ENCODE assay signal across 9 mouse cellular contexts in genomic region chr2:126563411-126564105, GRCm38 (mm10). TPM values are rescaled to one million over a fixed set of nuclear protein-coding genes. Genes with fewer than 3 reads are reported as not detected.
DNase-seq lines count a peak whose midpoint lies in the region; ATAC-seq and TF ChIP-seq lines count a peak whose summit lies in the region.
"Had no signal": no experiment of that assay in that cellular context is flagged by ENCODE, and none has a peak within 500 bp of the region (broad histone marks: within the 10 kb centered on the region; RNA-seq: fewer than 3 reads in every experiment).

No protein-coding gene starts in this region.

- no peak overlapping the region for H3K4me2 ChIP-seq in hindbrain, postnatal 0 days (ENCODE audit: low read depth, low read length)
- H3K4me2 ChIP-seq in hindbrain, embryonic 12.5 days (replicated peaks), result no peak overlapping the region
- no peak overlapping the region; the same call in 1 of the 2 replicates for H3K4me2 ChIP-seq in limb, embryonic 14.5 days (replicated peaks; ENCODE audit: low read depth, low read length, severe bottlenecking)

- H3K9me3 ChIP-seq in hindbrain, postnatal 0 days (ENCODE audit: low read length), result no peaks in the 10 kb centered on the region
- H3K9me3 ChIP-seq in hindbrain, embryonic 12.5 days (replicated peaks), result no peaks in the 10 kb centered on the region
- no peaks in the 10 kb centered on the region for H3K9me3 ChIP-seq in MEL (replicated peaks; ENCODE audit: insufficient read depth, low read length)
- no peaks in the 10 kb centered on the region for H3K9me3 ChIP-seq in limb, embryonic 14.5 days (ENCODE audit: control insufficient read depth, low read length)

- no peak for ATAC-seq in hindbrain, postnatal 0 days
- ATAC-seq in hindbrain, embryonic 12.5 days (ENCODE audit: low FRiP score), result no peak
- ATAC-seq in limb, embryonic 14.5 days (ENCODE audit: low FRiP score, low read depth), result peak; percentile 80
- ATAC-seq in erythroblast, adult 5-6 weeks (replicated peaks; ENCODE audit: low FRiP score, poor library complexity, severe bottlenecking), result no peak
- ATAC-seq in megakaryocyte, adult 5-6 weeks (ENCODE audit: poor library complexity, severe bottlenecking), result no peak

- no peak overlapping the region for H3K27ac ChIP-seq in hindbrain, postnatal 0 days
- no peak overlapping the region for H3K27ac ChIP-seq in hindbrain, embryonic 12.5 days
- H3K27ac ChIP-seq in MEL (ENCODE audit: control insufficient read depth, low read depth, low read length), result no peak overlapping the region
- H3K27ac ChIP-seq in brown adipose tissue, adult 24 weeks (replicated peaks; ENCODE audit: low read depth, low read length), result peak overlapping the region; percentile 35; the same call in 1 of the 2 replicates
- no peak overlapping the region for H3K27ac ChIP-seq in limb, embryonic 14.5 days (replicated peaks; ENCODE audit: low read depth, low read length)

- no peak for TF ChIP-seq POLR2A in MEL (IDR thresholded peaks at IDR 0.05; ENCODE audit: control insufficient read depth in 1 of 2, insufficient read depth in 1 of 2, low read depth in 1 of 2, low read length in 2 of 2, poor library complexity in 1 of 2)
- no peak for TF ChIP-seq POLR2A in limb, embryonic 14.5 days (IDR thresholded peaks at IDR 0.05; ENCODE audit: borderline replicate concordance, extremely low read depth, insufficient read depth, insufficient read length)

- TF ChIP-seq EP300 in MEL (IDR thresholded peaks at IDR 0.05; ENCODE audit: low read depth in 1 of 2, low read length in 2 of 2), result no peak

- H3K27me3 ChIP-seq in hindbrain, postnatal 0 days (ENCODE audit: insufficient read depth, low read length), result no peaks in the 10 kb centered on the region
- H3K27me3 ChIP-seq in hindbrain, embryonic 12.5 days, result no peaks in the 10 kb centered on the region
- peaks cover 0 to 3% of the 10 kb centered on the region in 2 experiments; a peak in 2 of 4 replicates for H3K27me3 ChIP-seq in MEL (ENCODE audit: control insufficient read depth in 1 of 2, insufficient read depth in 2 of 2, low read length in 2 of 2)
- H3K27me3 ChIP-seq in limb, embryonic 14.5 days (ENCODE audit: control insufficient read depth, insufficient read depth, low read length), result no peaks in the 10 kb centered on the region

- no peaks in the 10 kb centered on the region for H3K36me3 ChIP-seq in hindbrain, postnatal 0 days (ENCODE audit: insufficient read depth, low read length)
- H3K36me3 ChIP-seq in hindbrain, embryonic 12.5 days, result no peaks in the 10 kb centered on the region
- no peaks in the 10 kb centered on the region for H3K36me3 ChIP-seq in MEL (ENCODE audit: control insufficient read depth in 1 of 2, insufficient read depth in 2 of 2, low read length in 2 of 2)
- H3K36me3 ChIP-seq in limb, embryonic 14.5 days (ENCODE audit: control insufficient read depth, insufficient read depth, low read length), result no peaks in the 10 kb centered on the region

- H3K4me1 ChIP-seq in hindbrain, postnatal 0 days (ENCODE audit: insufficient read depth, low read length), result no peaks in the 10 kb centered on the region
- no peaks in the 10 kb centered on the region for H3K4me1 ChIP-seq in hindbrain, embryonic 12.5 days
- H3K4me1 ChIP-seq in MEL (ENCODE audit: control insufficient read depth in 1 of 2, insufficient read depth in 2 of 2, low read length in 2 of 2), result no peaks in the 10 kb centered on the region
- H3K4me1 ChIP-seq in brown adipose tissue, adult 24 weeks (ENCODE audit: control insufficient read depth, insufficient read depth, insufficient read length, low read length), result peaks cover 4% of the 10 kb centered on the region
- H3K4me1 ChIP-seq in limb, embryonic 14.5 days (ENCODE audit: control insufficient read depth, insufficient read depth, low read length), result peaks cover 4% of the 10 kb centered on the region; the same call in 1 of the 2 replicates

- H3K79me2 ChIP-seq in MEL (ENCODE audit: control insufficient read depth, insufficient read depth, low read length, poor library complexity), result no peaks in the 10 kb centered on the region

- H3K9ac ChIP-seq in hindbrain, postnatal 0 days (replicated peaks; ENCODE audit: low read length), result no peak overlapping the region
- H3K9ac ChIP-seq in hindbrain, embryonic 12.5 days, result no peak overlapping the region
- no peak overlapping the region for H3K9ac ChIP-seq in MEL (ENCODE audit: control insufficient read depth, low read depth, low read length, poor library complexity, severe bottlenecking)
- no peak overlapping the region for H3K9ac ChIP-seq in limb, embryonic 14.5 days (ENCODE audit: low read depth, low read length, severe bottlenecking)

- DNase-seq in hindbrain, postnatal 0 days (ENCODE audit: low spot score), result peak; percentile 65
- peak; percentile 29 for DNase-seq in MEL (ENCODE audit: low read depth, low spot score)
- DNase-seq in limb, embryonic 14.5 days (ENCODE audit: low spot score), result peak; percentile 81
- no peak for DNase-seq in frontal cortex, postnatal 25 days (ENCODE audit: low spot score in 2 of 2)

- TF ChIP-seq CTCF in hindbrain, postnatal 0 days (IDR thresholded peaks at IDR 0.05; ENCODE audit: low read depth), result no peak
- TF ChIP-seq CTCF in MEL (IDR thresholded peaks at IDR 0.05 in 2 of 3, conservative IDR thresholded peaks at IDR 0.05 in 1 of 3; ENCODE audit: control insufficient read depth in 1 of 3, insufficient read depth in 1 of 3, low read depth in 2 of 3, low read length in 3 of 3, poor library complexity in 1 of 3, severe bottlenecking in 1 of 3), result no peak

- no peak for TF ChIP-seq RAD21 in MEL (IDR thresholded peaks at IDR 0.05; ENCODE audit: low read depth, low read length)

- WGBS in hindbrain, postnatal 0 days, result 50% methylated on average over 17 of the region's 17 CpGs
- 82% methylated on average over 17 of the region's 17 CpGs for WGBS in hindbrain, embryonic 12.5 days
- 51% methylated on average over 17 of the region's 17 CpGs for WGBS in limb, embryonic 14.5 days

- H3K4me3 ChIP-seq in hindbrain, postnatal 0 days (ENCODE audit: low read length), result no peak overlapping the region
- no peak overlapping the region for H3K4me3 ChIP-seq in hindbrain, embryonic 12.5 days
- H3K4me3 ChIP-seq in MEL (ENCODE audit: control insufficient read depth in 1 of 2, insufficient read depth in 1 of 2, low read depth in 2 of 2, low read length in 2 of 2), result no peak overlapping the region
- H3K4me3 ChIP-seq in brown adipose tissue, adult 24 weeks (ENCODE audit: insufficient read depth, low read depth, low read length), result no peak overlapping the region
- H3K4me3 ChIP-seq in limb, embryonic 14.5 days (replicated peaks; ENCODE audit: low read length), result no peak overlapping the region

TF ChIP-seq in MEL, 35 proteins besides CTCF, POLR2A, EP300 and RAD21:
- TF ChIP-seq MAFK (IDR thresholded peaks at IDR 0.05; ENCODE audit: borderline replicate concordance, low read depth, low read length), result no peak
- TF ChIP-seq CHD1 (IDR thresholded peaks at IDR 0.05; ENCODE audit: low read depth, low read length), result no peak
- no peak for TF ChIP-seq RCOR1 (IDR thresholded peaks at IDR 0.05; ENCODE audit: low read depth, low read length)
- TF ChIP-seq USF1 (IDR thresholded peaks at IDR 0.05; ENCODE audit: low read depth, low read length), result no peak

RNA-seq across cellular contexts. Expression of gene Slc27a2, which starts 11.4 kb away (rescaled TPM):
- total RNA-seq in hindbrain, postnatal 0 days (2014; rRNA removed), result 6.4 and 9.8 TPM in 2 replicates
- polyA plus RNA-seq in hindbrain, postnatal 0 days (2015; fragmentation: Nextera tagmentation; extraction: Ambion mirVana), result 7.9 and 8.2 TPM in 2 replicates
- polyA plus RNA-seq in hindbrain, embryonic 12.5 days (2016; fragmentation: Nextera tagmentation; extraction: Ambion mirVana), result 2.2 and 3.6 TPM in 2 replicates
- not detected in 2 replicates for total RNA-seq in MEL (2012; rRNA removed)
- not detected for polyA plus RNA-seq in MEL (2012; ENCODE audit: insufficient read depth in 1 of 2, insufficient read length in 2 of 2, low read depth in 1 of 2, low replicate concordance in 2 of 2, missing spikeins in 1 of 2)
- polyA plus RNA-seq in brown adipose tissue, adult 24 weeks (2012; ENCODE audit: insufficient read depth, insufficient read length, missing spikeins), result 53.3 and 74.1 TPM in 2 replicates
- polyA plus RNA-seq in limb, embryonic 14.5 days (2012; rRNA removed), result 0.58 and 0.94 TPM in 2 replicates
- polyA plus RNA-seq in limb, embryonic 14.5 days (2014; fragmentation: Nextera tagmentation; extraction: Ambion mirVana), result 0.29 and 0.51 TPM in 2 replicates
- total RNA-seq in erythroblast, adult 5-6 weeks (2015; ENCODE audit: low replicate concordance), result not detected in 2 replicates
- not detected in 2 replicates for total RNA-seq in erythroblast, adult 5-6 weeks (2017; ENCODE audit: low replicate concordance)
- total RNA-seq in megakaryocyte, adult 5-6 weeks (2015), result not detected in 2 replicates
- total RNA-seq in megakaryocyte, adult 5-6 weeks (2017), result 0.07 and 0.53 TPM in 2 replicates
- total RNA-seq: monocyte, adult 5-6 weeks had no signal

RNA-seq across cellular contexts. Expression of gene Hdc, which starts 55.5 kb away (rescaled TPM):
- total RNA-seq in hindbrain, postnatal 0 days (2014; rRNA removed), result 0.86 and 1.2 TPM in 2 replicates
- 2.3 TPM in 2 replicates for polyA plus RNA-seq in hindbrain, postnatal 0 days (2015; fragmentation: Nextera tagmentation; extraction: Ambion mirVana)
- polyA plus RNA-seq in hindbrain, embryonic 12.5 days (2016; fragmentation: Nextera tagmentation; extraction: Ambion mirVana), result 2.1 and 2.5 TPM in 2 replicates
- total RNA-seq in MEL (2012; rRNA removed), result 2.2 and 2.8 TPM in 2 replicates
- polyA plus RNA-seq in MEL (2012; ENCODE audit: insufficient read depth in 1 of 2, insufficient read length in 2 of 2, low read depth in 1 of 2, low replicate concordance in 2 of 2, missing spikeins in 1 of 2), result 1 to 10 TPM in 1 of 2 experiments, not detected in 1; 5.5 TPM
- 1.4 and 2.1 TPM in 2 replicates for polyA plus RNA-seq in brown adipose tissue, adult 24 weeks (2012; ENCODE audit: insufficient read depth, insufficient read length, missing spikeins)
- 19.3 and 20.8 TPM in 2 replicates for polyA plus RNA-seq in limb, embryonic 14.5 days (2012; rRNA removed)
- polyA plus RNA-seq in limb, embryonic 14.5 days (2014; fragmentation: Nextera tagmentation; extraction: Ambion mirVana), result 30.5 and 40.6 TPM in 2 replicates
- 14.8 and 34.1 TPM in 2 replicates for total RNA-seq in erythroblast, adult 5-6 weeks (2015; ENCODE audit: low replicate concordance)
- total RNA-seq in erythroblast, adult 5-6 weeks (2017; ENCODE audit: low replicate concordance), result 22.3 and 24.3 TPM in 2 replicates
- total RNA-seq in megakaryocyte, adult 5-6 weeks (2015), result 21.5 and 30.3 TPM in 2 replicates
- total RNA-seq in megakaryocyte, adult 5-6 weeks (2017), result 42.8 and 48.0 TPM in 2 replicates

Comparison
In these comparisons a context has a peak if more than half of its experiments do, and no peak if none do; other contexts are left out.
1. DNase-seq: peak in hindbrain, postnatal 0 days (single experiment), MEL (single experiment) and limb, embryonic 14.5 days (single experiment); none in frontal cortex, postnatal 25 days (0 of 2).